Mouse (Mus musculus): ENCODE results near the gene Gm815.

GRCm38 (mm10) chr19:26869591-26869990 is 16.1 kb upstream of the Gm815 start:
- TF ChIP-seq CTCF (IDR thresholded peaks at IDR 0.05; ENCODE audit: low read depth) (no peak), EP300 (IDR thresholded peaks at IDR 0.05; ENCODE audit: low read depth) (no peak)
